Mouse (Mus musculus) layer of hippocampus, postnatal 14 days (tissue): ENCODE results near the gene Abhd16a. TPM values are rescaled to one million over a fixed set of nuclear protein-coding genes. Genes with fewer than 3 reads are reported as not detected.
A peak's percentile ranks its signal among the peaks of the same experiment; 100 is the strongest.

Experiments
- DNase-seq, 2 experiments: peaks; one replicate each; pipeline ENCODE4 v3.0.0; 2021 to 2022; ENCODE audit warnings: low spot score in 2 of 2, mixed read lengths in 1 of 2
- total RNA-seq, 2 experiments: library from RNA; stranded (reverse); gene quantifications; 2 replicates each; pipeline ENCODE4 v1.2.3; 2021

Gene Abhd16a
- total RNA-seq, 2 experiments from 2014 or later = 88.8 to 93.0 TPM

GRCm38 (mm10) chr17:35058911-35059892 is 29.9 kb upstream of the Abhd16a start, which contains the start of gene Ddah2:
Gene Ddah2, plus strand, starts transcription at chr17:35059035.
- DNase-seq = peak; percentile 79 to 85

- DNase-seq = no peak
Measured at GRCm38 (mm10) chr17:35060071-35060470, 29.0 kb upstream of the Abhd16a start.

- DNase-seq = no peak
Measured at GRCm38 (mm10) chr17:35060737-35061297, 28.2 kb upstream of the Abhd16a start.

- no peak for DNase-seq
Measured at GRCm38 (mm10) chr17:35061299-35061698, 27.8 kb upstream of the Abhd16a start.

- DNase-seq = no peak
Measured at GRCm38 (mm10) chr17:35063466-35063865, 25.6 kb upstream of the Abhd16a start.

- no peak for DNase-seq
Measured at GRCm38 (mm10) chr17:35064378-35064877, 24.6 kb upstream of the Abhd16a start.

GRCm38 (mm10) chr17:35064951-35065947 is 23.8 kb upstream of the Abhd16a start, which contains the start of gene Ly6g6c:
Gene Ly6g6c, plus strand, starts transcription at chr17:35065388.
- no peak for DNase-seq

- no peak for DNase-seq
Measured at GRCm38 (mm10) chr17:35066084-35066483, 23.0 kb upstream of the Abhd16a start, which contains the start of gene Mpig6b. Gene Mpig6b, minus strand, starts transcription at chr17:35066184.

- DNase-seq = no peak
Measured at GRCm38 (mm10) chr17:35068213-35068914, 20.7 kb upstream of the Abhd16a start.

GRCm38 (mm10) chr17:35070556-35071229 is 18.4 kb upstream of the Abhd16a start:
- DNase-seq = no peak

- DNase-seq = no peak
Measured at GRCm38 (mm10) chr17:35071454-35071853, 17.6 kb upstream of the Abhd16a start.

GRCm38 (mm10) chr17:35074097-35074496 is 15.0 kb upstream of the Abhd16a start:
- DNase-seq = no peak

- no peak for DNase-seq
Measured at GRCm38 (mm10) chr17:35076507-35077176, 12.4 kb upstream of the Abhd16a start, which contains the start of gene Ly6g6e. Gene Ly6g6e, plus strand, starts transcription at chr17:35076902.

- DNase-seq = no peak
Measured at GRCm38 (mm10) chr17:35077285-35077684, 11.8 kb upstream of the Abhd16a start.

- no peak for DNase-seq
Measured at GRCm38 (mm10) chr17:35077786-35078233, 11.3 kb upstream of the Abhd16a start, which contains the start of gene Ly6g6d. Gene Ly6g6d, minus strand, starts transcription at chr17:35078065.

GRCm38 (mm10) chr17:35079778-35080177 is 9.3 kb upstream of the Abhd16a start:
- DNase-seq = no peak

- no peak for DNase-seq
Measured at GRCm38 (mm10) chr17:35080248-35080647, 8.8 kb upstream of the Abhd16a start.

GRCm38 (mm10) chr17:35080710-35081109 is 8.4 kb upstream of the Abhd16a start:
- DNase-seq = no peak
